Mouse (Mus musculus) CH12.LX (cell line): ENCODE measurements around the gene Alkbh2. TPM values are rescaled to one million over a fixed set of nuclear protein-coding genes. Genes with fewer than 3 reads are reported as not detected.

ENCODE experiments used
- DNase-seq: peaks from one replicate; pipeline ENCODE4 v3.0.0-alpha.2; 2013; ENCODE audit errors: extremely low read depth
- H3K27ac ChIP-seq: 2 replicates; pipeline ENCODE4 v1.5.1; 2012; ENCODE audit warnings: low read depth, mild to moderate bottlenecking, control low read depth, moderate library complexity; ENCODE audit not compliant: insufficient read depth
- H3K27me3 ChIP-seq: replicated peaks from 2 replicates; pipeline ENCODE3; 2012; ENCODE audit warnings: inconsistent platforms
- H3K36me3 ChIP-seq, 2 experiments: replicated peaks in 1 of 2; 2 replicates each; pipeline versions ENCODE3 to v1.6.1; 2012; ENCODE audit warnings: inconsistent platforms in 1 of 2, low read length in 1 of 2, mild to moderate bottlenecking in 1 of 2, mixed read lengths in 1 of 2, moderate library complexity in 1 of 2; ENCODE audit not compliant: control insufficient read depth in 1 of 2, insufficient read depth in 1 of 2
- H3K4me1 ChIP-seq, 2 experiments: 2 replicates each; pipeline ENCODE4 v1.6.1; 2012; ENCODE audit warnings: inconsistent platforms in 1 of 2, moderate library complexity in 1 of 2; ENCODE audit not compliant: insufficient read depth in 2 of 2, control insufficient read depth in 1 of 2
- H3K4me2 ChIP-seq: 2 replicates; pipeline ENCODE4 v1.6.1; 2012; ENCODE audit warnings: low read depth, mild to moderate bottlenecking, control low read depth; ENCODE audit not compliant: poor library complexity, insufficient read depth, severe bottlenecking
- H3K4me3 ChIP-seq, 3 experiments: fragments of 150-350 bp in 1 of 3; sonication (generic) in 1 of 3; replicated peaks in 1 of 3; 2 replicates each; pipeline versions ENCODE3 to v1.5.1; 2011 to 2012; ENCODE audit warnings: low read depth in 2 of 3, low read length in 2 of 3, mild to moderate bottlenecking in 2 of 3, moderate library complexity in 2 of 3, control low read depth in 1 of 3, improper control_type of control experiment in 1 of 3, inconsistent platforms in 1 of 3, mixed read lengths in 1 of 3; ENCODE audit not compliant: poor library complexity in 1 of 3
- H3K79me2 ChIP-seq: replicated peaks from 2 replicates; pipeline ENCODE4 v1.6.1; 2012; ENCODE audit warnings: mild to moderate bottlenecking, moderate library complexity; ENCODE audit not compliant: control insufficient read depth, poor library complexity, insufficient read depth, severe bottlenecking; ENCODE audit errors: extremely low read depth
- H3K9ac ChIP-seq: 2 replicates; pipeline ENCODE4 v1.6.1; 2012; ENCODE audit warnings: low read depth, mild to moderate bottlenecking, control low read depth, moderate library complexity; ENCODE audit not compliant: insufficient read depth
- H3K9me3 ChIP-seq: replicated peaks from 2 replicates; pipeline ENCODE3; 2012; ENCODE audit warnings: low read length, inconsistent platforms, mixed read lengths
- CHD2 ChIP-seq: IDR thresholded peaks from 2 replicates; pipeline ENCODE4 v1.6.1; 2011; ENCODE audit warnings: low read length, improper control_type of control experiment
- CTCF ChIP-seq, 2 experiments: IDR thresholded peaks in 1 of 2; conservative IDR thresholded peaks in 1 of 2; 2 replicates each; pipeline ENCODE4 v1.5.1; 2011 to 2012; ENCODE audit warnings: low read depth in 2 of 2, low read length in 2 of 2, improper control_type of control experiment in 1 of 2, inconsistent platforms in 1 of 2, mild to moderate bottlenecking in 1 of 2, moderate library complexity in 1 of 2
- E2F4 ChIP-seq: IDR thresholded peaks from 2 replicates; pipeline ENCODE4 v1.6.1; 2011; ENCODE audit warnings: low read depth, low read length, improper control_type of control experiment; ENCODE audit not compliant: insufficient replicate concordance
- ELF1 ChIP-seq: IDR thresholded peaks from 2 replicates; pipeline ENCODE4 v1.6.1; 2014; ENCODE audit warnings: low read depth, mild to moderate bottlenecking, inconsistent platforms, low read length, improper control_type of control experiment
- ETS1 ChIP-seq: conservative IDR thresholded peaks from 2 replicates; pipeline ENCODE4 v1.6.1; 2012; ENCODE audit warnings: low read depth, mild to moderate bottlenecking, inconsistent platforms, low read length, improper control_type of control experiment, moderate library complexity
- GABPA ChIP-seq: IDR thresholded peaks from 2 replicates; pipeline ENCODE4 v1.6.1; 2012; ENCODE audit warnings: low read depth, low read length, improper control_type of control experiment, inconsistent platforms; ENCODE audit not compliant: insufficient replicate concordance
- JUND ChIP-seq: conservative IDR thresholded peaks from 2 replicates; pipeline ENCODE4 v1.6.1; 2011; ENCODE audit warnings: low read depth, low read length, improper control_type of control experiment
- MAX ChIP-seq: IDR thresholded peaks from 2 replicates; pipeline ENCODE4 v1.6.1; 2011; ENCODE audit warnings: low read length, improper control_type of control experiment
- MEF2A ChIP-seq: IDR thresholded peaks from 2 replicates; pipeline ENCODE4 v1.6.1; 2014; ENCODE audit warnings: low read depth, mild to moderate bottlenecking, inconsistent platforms, low read length, improper control_type of control experiment, borderline replicate concordance
- MYC ChIP-seq: IDR thresholded peaks from 2 replicates; pipeline ENCODE4 v1.6.1; 2011; ENCODE audit warnings: low read depth, mild to moderate bottlenecking, improper control_type of control experiment, low read length
- NELFE ChIP-seq: IDR thresholded peaks from 2 replicates; pipeline ENCODE4 v1.6.1; 2011; ENCODE audit warnings: low read depth, low read length, improper control_type of control experiment
- NRF1 ChIP-seq: IDR thresholded peaks from 2 replicates; pipeline ENCODE4 v1.6.1; 2014; ENCODE audit warnings: low read depth, mild to moderate bottlenecking, inconsistent platforms, low read length, improper control_type of control experiment, moderate library complexity
- POLR2A ChIP-seq: IDR thresholded peaks from 2 replicates; pipeline ENCODE4 v1.6.1; 2011; ENCODE audit warnings: low read depth, mild to moderate bottlenecking, improper control_type of control experiment, low read length
- RAD21 ChIP-seq: IDR thresholded peaks from 2 replicates; pipeline ENCODE4 v1.6.1; 2011; ENCODE audit warnings: low read depth, mild to moderate bottlenecking, low read length, improper control_type of control experiment, moderate library complexity
- RCOR1 ChIP-seq: conservative IDR thresholded peaks from 2 replicates; pipeline ENCODE4 v1.6.1; 2012; ENCODE audit warnings: low read depth, mild to moderate bottlenecking, inconsistent platforms, low read length, improper control_type of control experiment
- SIN3A ChIP-seq: IDR thresholded peaks from 2 replicates; pipeline ENCODE4 v1.6.1; 2012; ENCODE audit warnings: low read length, improper control_type of control experiment, inconsistent platforms
- SMC3 ChIP-seq: IDR thresholded peaks from 2 replicates; pipeline ENCODE4 v1.6.1; 2011; ENCODE audit warnings: low read depth, low read length, improper control_type of control experiment
- TBP ChIP-seq: conservative IDR thresholded peaks from 2 replicates; pipeline ENCODE4 v1.6.1; 2011; ENCODE audit warnings: low read depth, low read length, improper control_type of control experiment
- TCF12 ChIP-seq: IDR thresholded peaks from 2 replicates; pipeline ENCODE4 v1.6.1; 2014; ENCODE audit warnings: low read depth, mild to moderate bottlenecking, inconsistent platforms, low read length, improper control_type of control experiment
- USF2 ChIP-seq: conservative IDR thresholded peaks from 2 replicates; pipeline ENCODE4 v1.6.1; 2011; ENCODE audit warnings: low read depth, low read length, improper control_type of control experiment
- ZC3H11A ChIP-seq: IDR thresholded peaks from 2 replicates; pipeline ENCODE4 v1.6.1; 2012; ENCODE audit warnings: low read depth, mild to moderate bottlenecking, inconsistent platforms, low read length, improper control_type of control experiment
- ZKSCAN1 ChIP-seq: IDR thresholded peaks from 2 replicates; pipeline ENCODE4 v1.6.1; 2012; ENCODE audit warnings: low read depth, inconsistent platforms, low read length, improper control_type of control experiment, borderline replicate concordance
- ZMIZ1 ChIP-seq: IDR thresholded peaks from 2 replicates; pipeline ENCODE4 v1.6.1; 2012; ENCODE audit warnings: low read depth, mild to moderate bottlenecking, inconsistent platforms, low read length, improper control_type of control experiment
- ZNF384 ChIP-seq: IDR thresholded peaks from 2 replicates; pipeline ENCODE4 v1.6.1; 2012; ENCODE audit warnings: low read depth, low read length, improper control_type of control experiment, inconsistent platforms
- dilution Hi-C: fragments of 300-500 bp; cut with MboI; formaldehyde crosslinking; loops from 2 replicates; pipeline ENCODE4 v1.14.3; 2020; ENCODE audit warnings: low sequenced_read_pairs; ENCODE audit not compliant: extremely low pct_unique_long_range_greater_than_20kb, extremely low pct_ligation_motif_present
- in situ Hi-C: fragments of 300-500 bp; cut with MboI; formaldehyde crosslinking; loops from 3 replicates; pipeline ENCODE4 v1.14.3; 2019; ENCODE audit warnings: low sequenced_read_pairs, low pct_ligation_motif_present, low pct_unique_long_range_greater_than_20kb, mixed read lengths
- polyA plus RNA-seq: library from polyadenylated mRNA; unstranded; fragments of >175 nt; gene quantifications from 2 replicates; pipeline ENCODE4 v1.2.1, GENCODE M21; 2012; ENCODE audit warnings: low read depth; ENCODE audit not compliant: insufficient read length
- total RNA-seq, 2 experiments: library from RNA; depleted of rRNA; stranded (reverse); fragments of 300-350 nt in 1 of 2; fragments of >200 nt in 1 of 2; gene quantifications; 2 replicates each; pipeline ENCODE4 v1.2.3; 2012 to 2014

The Alkbh2 gene
- total and polyA plus RNA-seq, 3 experiments, result 34.4 to 39.3 (median 35.7) TPM

- H3K9me3 ChIP-seq, result no peaks in the 10 kb centered on the region
- no peaks in the 10 kb centered on the region for H3K27me3 ChIP-seq
- H3K9ac ChIP-seq, result no peak overlapping the region
- DNase-seq, result no peak
- no peaks in the 10 kb centered on the region for H3K79me2 ChIP-seq
- H3K36me3 ChIP-seq, result no peaks in the 10 kb centered on the region
- H3K27ac ChIP-seq, result no peak overlapping the region
- no peak overlapping the region for H3K4me2 ChIP-seq
- no peak for TF ChIP-seq RCOR1
- TF ChIP-seq RAD21, result no peak
- no peak for TF ChIP-seq NELFE
- no peak for TF ChIP-seq NRF1
- TF ChIP-seq E2F4, result no peak
- no peak for TF ChIP-seq POLR2A
- TF ChIP-seq TCF12, result no peak
- TF ChIP-seq ZNF384, result no peak
- peaks cover 0 to 2% of the 10 kb centered on the region in 2 experiments; a peak in 1 of 4 replicates for H3K4me1 ChIP-seq
- in situ Hi-C loops (no loop called here), dilution Hi-C loops (no loop called here)
- no peak overlapping the region for H3K4me3 ChIP-seq
These were observed 26.7 kb upstream of the Alkbh2 start for GRCm38 (mm10) chr5:114154765-114155164.

- H3K27me3 ChIP-seq, result no peaks in the 10 kb centered on the region
- peaks cover 0 to 2% of the 10 kb centered on the region in 2 experiments; a peak in 1 of 4 replicates for H3K4me1 ChIP-seq
- in situ Hi-C loops, result no loop called here
- no peak overlapping the region for H3K4me3 ChIP-seq
- dilution Hi-C loops, result no loop called here
- no peak overlapping the region for H3K9ac ChIP-seq
- no peak for TF ChIP-seq MEF2A
- peak; percentile 29; the same call in 1 of the 2 replicates for TF ChIP-seq SMC3
- TF ChIP-seq CTCF (conservative IDR thresholded peaks at IDR 0.05 in 1 of 2, IDR thresholded peaks at IDR 0.05 in 1 of 2; ENCODE audit: low read depth in 2 of 2, low read length in 2 of 2), result peak in 1 of 2 experiments; percentile 58; a peak in 3 of 4 replicates
- peak; percentile 20 for TF ChIP-seq RAD21
- TF ChIP-seq TCF12, result no peak
- no peaks in the 10 kb centered on the region for H3K79me2 ChIP-seq
- no peaks in the 10 kb centered on the region for H3K36me3 ChIP-seq
- H3K4me2 ChIP-seq, result no peak overlapping the region
- no peak overlapping the region for H3K27ac ChIP-seq
- DNase-seq, result no peak
- H3K9me3 ChIP-seq, result peaks cover 2% of the 10 kb centered on the region
These were observed 25.5 kb upstream of the Alkbh2 start for GRCm38 (mm10) chr5:114153490-114153889.

- dilution Hi-C loops, result no loop called here
- Histone ChIP-seq H3K4me3 (no peak overlapping the region), H3K9ac (no peak overlapping the region)
These were observed 24.5 kb upstream of the Alkbh2 start for GRCm38 (mm10) chr5:114152359-114153092.

More at GRCm38 (mm10) chr5:114152359-114153092, 24.5 kb upstream of the Alkbh2 start:
- TF ChIP-seq MAX, result no peak
- TF ChIP-seq ZC3H11A, result no peak
- no peak for TF ChIP-seq ETS1
- TF ChIP-seq ELF1, result no peak
- TF ChIP-seq SIN3A, result no peak
- TF ChIP-seq ZMIZ1, result no peak
- no peak for TF ChIP-seq E2F4
- no peak for TF ChIP-seq ZKSCAN1
- TF ChIP-seq CHD2, result no peak
- TF ChIP-seq JUND, result no peak
- no peak for TF ChIP-seq USF2
- TF ChIP-seq MYC, result no peak
- TF ChIP-seq TBP, result no peak
- TF ChIP-seq GABPA, result no peak
- in situ Hi-C loops, result no loop called here
- Histone ChIP-seq H3K27ac (no peak overlapping the region), H3K27me3 (no peaks in the 10 kb centered on the region), H3K36me3 (no peaks in the 10 kb centered on the region), H3K4me2 (no peak overlapping the region), H3K79me2 (no peaks in the 10 kb centered on the region), H3K9me3 (peaks cover 2% of the 10 kb centered on the region), H3K4me1 (peaks cover 0 to 2% of the 10 kb centered on the region in 2 experiments; a peak in 1 of 4 replicates)
- no peak for DNase-seq
